Mouse (Mus musculus): ENCODE measurements around the gene Wdsub1.

Wdsub1 gene

DNA sequence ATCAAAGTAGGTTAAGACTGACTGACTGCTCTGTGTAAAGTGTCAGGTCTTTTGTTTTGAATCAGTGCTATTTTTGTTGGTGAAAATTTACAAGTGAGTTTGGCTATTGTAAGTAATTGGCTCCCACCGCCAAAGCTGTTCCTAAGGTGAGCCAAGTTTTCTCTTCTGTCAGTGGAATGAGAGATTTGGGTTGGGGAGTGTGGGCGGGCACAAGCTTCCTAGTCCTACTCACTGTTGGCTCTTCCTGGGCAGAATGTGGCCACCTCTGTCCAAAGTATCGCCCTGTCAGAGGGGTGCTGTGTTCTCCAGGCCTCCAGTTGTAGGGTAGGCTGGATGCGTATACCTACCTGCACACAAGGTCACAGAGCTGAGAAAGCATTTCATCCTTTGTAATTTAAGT lies 57.0 kb downstream of the Wdsub1 start:
- no peak for TF ChIP-seq GATA4 (IDR thresholded peaks at IDR 0.05; ENCODE audit: insufficient replicate concordance, low read length)

DNA sequence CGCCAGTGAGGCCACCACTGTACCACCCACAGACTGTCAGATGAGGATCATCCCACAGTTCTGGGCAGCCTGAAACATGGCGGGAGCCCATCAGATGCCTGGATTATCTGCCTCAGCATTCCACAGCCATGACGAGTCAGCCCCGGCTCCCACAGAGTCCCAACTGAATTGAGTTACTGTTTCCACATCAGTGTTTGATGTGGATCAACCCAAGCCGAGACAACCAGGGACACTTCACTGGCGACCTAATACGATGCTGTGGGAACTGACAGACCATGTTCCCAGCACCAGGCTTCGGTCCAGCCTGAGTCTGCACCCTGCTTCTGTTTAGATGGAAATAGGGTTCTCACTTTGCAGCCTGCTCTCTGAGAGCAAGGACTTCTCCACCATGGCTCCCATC lies 58.1 kb downstream of the Wdsub1 start:
- TF ChIP-seq GATA4 (IDR thresholded peaks at IDR 0.05; ENCODE audit: insufficient replicate concordance, low read length) = no peak

DNA sequence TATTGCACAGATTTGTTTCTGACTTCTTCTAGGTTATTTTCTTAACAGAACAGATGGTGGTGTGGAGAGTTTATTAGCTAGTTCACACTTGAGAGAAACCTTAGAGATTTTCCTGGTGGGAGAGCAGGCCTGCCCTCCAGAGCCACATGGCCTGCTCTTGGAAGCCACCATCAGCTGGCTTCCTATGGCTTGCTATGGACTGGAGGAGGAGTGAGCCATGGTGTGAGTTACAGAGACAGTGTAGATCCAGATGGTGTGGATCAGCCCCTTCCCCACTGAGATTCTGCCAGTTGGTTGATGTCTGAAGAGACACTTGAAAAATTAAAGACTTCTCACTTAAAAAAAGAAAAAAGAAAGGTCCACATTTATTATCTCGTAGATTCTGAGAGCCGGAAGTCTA lies 61.3 kb downstream of the Wdsub1 start:
- TF ChIP-seq GATA4 (IDR thresholded peaks at IDR 0.05; ENCODE audit: insufficient replicate concordance, low read length) = no peak

DNA sequence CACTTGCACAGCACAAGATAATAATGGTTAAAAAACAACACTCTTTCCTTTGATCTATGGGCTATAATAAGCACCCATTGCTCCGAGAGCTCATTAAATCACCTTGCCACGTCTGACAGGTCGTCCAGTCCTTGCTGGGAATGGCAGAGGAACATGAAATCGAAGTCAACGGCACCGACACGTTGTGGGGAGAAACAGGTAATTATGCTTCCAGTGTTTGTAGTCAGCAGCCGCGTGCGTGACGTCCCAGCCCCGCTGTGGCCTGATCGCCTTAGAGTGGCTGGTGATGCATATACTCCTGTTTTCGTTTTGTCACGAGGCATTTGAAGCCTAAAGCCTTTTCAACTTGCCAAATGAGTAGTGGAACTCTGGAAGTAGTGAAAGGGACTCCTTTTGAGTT lies 62.3 kb downstream of the Wdsub1 start:
- TF ChIP-seq GATA4 (IDR thresholded peaks at IDR 0.05; ENCODE audit: insufficient replicate concordance, low read length) = no peak

DNA sequence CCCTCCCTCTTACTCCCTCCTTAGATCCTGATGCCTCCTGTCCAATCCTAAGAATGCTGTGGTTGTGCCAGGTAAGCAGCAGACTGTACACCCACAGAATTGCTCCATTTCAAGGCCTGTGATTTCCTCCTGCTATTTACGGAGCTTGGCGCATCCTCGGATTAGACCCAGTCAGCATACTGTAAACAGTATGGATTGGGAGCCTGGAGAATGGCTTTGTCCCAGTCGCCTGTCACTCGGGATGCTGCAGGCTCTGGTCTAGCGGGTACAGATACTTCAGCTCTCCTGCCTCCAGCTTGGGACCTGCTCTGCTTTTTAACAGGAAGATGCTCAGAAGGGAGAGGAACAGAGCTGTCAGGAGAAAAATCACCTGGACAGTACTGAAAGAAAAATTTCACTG lies 63.0 kb downstream of the Wdsub1 start:
- no peak for TF ChIP-seq GATA4 (IDR thresholded peaks at IDR 0.05; ENCODE audit: insufficient replicate concordance, low read length)

DNA sequence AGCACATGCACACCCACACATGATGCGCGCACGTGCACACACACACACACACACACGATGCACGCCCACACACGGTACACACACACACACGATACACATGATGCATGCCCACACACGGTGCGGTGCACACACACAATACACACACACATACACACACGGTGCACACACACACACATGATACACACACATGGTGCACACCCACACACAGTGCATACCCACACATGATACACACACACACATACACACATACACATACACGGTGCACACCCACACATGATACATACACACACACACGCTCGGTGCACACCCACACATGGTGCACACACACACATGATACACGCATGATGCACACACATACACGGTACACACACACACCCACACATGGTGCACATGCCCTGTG lies 63.7 kb downstream of the Wdsub1 start:
- no peak for TF ChIP-seq GATA4 (IDR thresholded peaks at IDR 0.05; ENCODE audit: insufficient replicate concordance, low read length)

DNA sequence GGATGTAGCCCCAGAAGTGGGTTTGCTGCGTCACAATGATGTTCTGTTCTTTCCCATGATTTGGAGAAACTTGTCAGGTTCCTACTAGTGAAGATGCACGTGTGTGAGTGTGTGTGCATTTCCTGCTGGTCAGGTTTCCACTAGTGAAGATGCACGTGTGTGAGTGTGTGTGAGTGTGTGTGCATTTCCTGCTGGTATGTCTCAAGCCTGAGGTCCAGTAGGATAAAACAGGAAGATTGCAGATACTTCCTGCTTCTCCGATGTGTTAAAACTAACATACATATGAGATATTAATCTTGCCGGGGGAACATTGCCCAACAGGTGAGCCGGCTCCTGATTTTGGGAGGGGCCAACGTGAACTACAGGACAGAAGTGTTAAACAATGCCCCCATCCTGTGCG lies 67.4 kb downstream of the Wdsub1 start:
- TF ChIP-seq GATA4 (IDR thresholded peaks at IDR 0.05; ENCODE audit: insufficient replicate concordance, low read length) = no peak

DNA sequence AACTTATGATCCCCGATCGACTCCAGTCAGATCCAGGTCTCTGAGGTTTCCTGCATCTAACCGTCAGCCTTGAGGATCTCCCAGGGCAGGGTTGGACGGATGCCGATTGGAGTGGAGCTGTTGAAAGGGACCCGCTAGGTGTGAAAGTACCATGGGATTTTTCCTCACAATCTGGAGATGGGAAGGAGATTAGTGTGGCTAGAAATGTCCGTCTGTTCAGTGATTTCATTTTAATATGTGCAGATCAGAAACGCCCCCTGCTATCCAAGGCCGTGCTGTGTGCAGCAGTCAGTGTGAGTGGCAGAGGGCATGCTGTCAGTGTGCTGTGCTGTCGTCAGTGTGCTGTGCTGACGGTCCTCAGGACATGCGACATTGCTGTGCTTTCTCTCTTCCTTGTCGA lies 68.9 kb downstream of the Wdsub1 start:
- TF ChIP-seq GATA4 (IDR thresholded peaks at IDR 0.05; ENCODE audit: insufficient replicate concordance, low read length) = no peak

DNA sequence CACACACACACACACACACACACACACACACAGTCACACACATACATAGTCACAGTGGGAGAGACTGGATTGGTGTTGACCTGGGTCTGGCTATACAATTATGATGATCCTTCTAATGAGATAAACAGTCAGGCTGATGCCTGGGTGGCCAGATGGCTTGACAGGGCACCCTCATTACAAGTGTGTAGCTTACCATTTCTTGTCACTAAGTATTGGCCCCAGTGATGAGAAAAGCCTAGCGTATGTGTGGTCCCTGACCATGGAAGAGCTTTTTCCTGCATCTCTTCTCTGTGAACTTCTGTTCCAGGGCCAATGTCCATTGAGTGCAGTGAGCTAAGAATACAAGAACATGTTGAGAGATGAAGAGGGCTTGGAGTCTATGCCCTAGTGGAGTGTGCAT lies 69.8 kb downstream of the Wdsub1 start:
- no peak for TF ChIP-seq GATA4 (IDR thresholded peaks at IDR 0.05; ENCODE audit: insufficient replicate concordance, low read length)

DNA sequence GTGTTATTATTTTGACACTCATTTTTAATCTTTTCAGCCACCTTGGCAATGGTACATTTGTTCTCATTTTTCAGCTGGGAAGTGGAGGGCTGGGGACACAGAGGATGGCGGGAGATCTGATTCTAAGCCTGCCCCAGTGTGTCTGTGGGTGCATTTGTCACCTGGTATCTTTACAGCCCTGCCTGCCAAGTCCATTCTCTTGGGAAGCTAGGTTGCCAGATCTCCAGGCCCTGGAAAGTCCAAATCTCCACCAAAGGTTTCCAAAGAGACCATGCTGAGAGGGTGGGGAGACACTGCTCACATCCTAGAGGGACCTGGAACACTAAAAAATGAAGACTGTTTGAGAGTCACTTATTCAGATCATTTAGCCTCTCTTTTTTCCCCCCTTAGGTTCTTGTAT lies 71.1 kb downstream of the Wdsub1 start:
- TF ChIP-seq GATA4 (IDR thresholded peaks at IDR 0.05; ENCODE audit: insufficient replicate concordance, low read length) = no peak

DNA sequence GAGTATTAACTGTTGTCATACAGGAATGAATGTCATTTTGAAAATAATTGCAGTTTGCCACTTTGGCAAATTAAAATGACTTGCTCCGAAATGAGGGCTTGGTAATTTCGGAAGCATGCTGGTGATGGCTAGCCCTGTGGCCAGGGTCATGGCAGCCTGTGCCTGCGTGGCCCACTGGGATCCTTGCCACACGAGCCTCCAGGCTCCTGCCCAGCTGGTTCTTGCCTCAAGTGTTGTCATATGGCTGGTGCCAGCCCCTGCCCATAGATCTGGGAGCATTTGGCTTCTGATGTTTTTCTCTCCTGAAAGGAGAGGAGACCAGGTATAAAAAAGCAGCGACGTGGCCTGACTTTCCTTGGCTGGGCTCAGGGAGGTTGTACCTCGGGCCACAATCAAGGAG lies 72.4 kb downstream of the Wdsub1 start:
- TF ChIP-seq GATA4 (IDR thresholded peaks at IDR 0.05; ENCODE audit: insufficient replicate concordance, low read length) = no peak

DNA sequence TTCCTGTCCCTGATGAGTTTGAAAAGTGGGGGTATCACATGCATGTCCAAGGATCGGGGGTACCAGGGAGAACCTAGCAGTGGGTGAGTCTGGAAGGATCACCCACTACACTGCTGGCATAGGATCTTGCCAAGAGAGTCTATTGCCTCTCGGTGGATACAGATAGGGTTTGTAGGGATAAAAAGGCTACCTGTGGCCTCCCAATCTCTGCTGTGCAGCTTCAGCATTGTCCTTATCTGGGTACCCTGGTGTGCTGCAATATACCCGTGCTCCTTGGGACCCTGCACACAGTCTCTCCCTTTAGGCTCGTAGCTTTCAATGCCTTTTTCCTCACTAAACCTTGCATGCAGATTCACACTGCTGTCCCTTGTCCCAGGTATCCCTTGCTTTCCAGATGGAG lies 73.8 kb downstream of the Wdsub1 start:
- TF ChIP-seq GATA4 (IDR thresholded peaks at IDR 0.05; ENCODE audit: insufficient replicate concordance, low read length) = no peak

DNA sequence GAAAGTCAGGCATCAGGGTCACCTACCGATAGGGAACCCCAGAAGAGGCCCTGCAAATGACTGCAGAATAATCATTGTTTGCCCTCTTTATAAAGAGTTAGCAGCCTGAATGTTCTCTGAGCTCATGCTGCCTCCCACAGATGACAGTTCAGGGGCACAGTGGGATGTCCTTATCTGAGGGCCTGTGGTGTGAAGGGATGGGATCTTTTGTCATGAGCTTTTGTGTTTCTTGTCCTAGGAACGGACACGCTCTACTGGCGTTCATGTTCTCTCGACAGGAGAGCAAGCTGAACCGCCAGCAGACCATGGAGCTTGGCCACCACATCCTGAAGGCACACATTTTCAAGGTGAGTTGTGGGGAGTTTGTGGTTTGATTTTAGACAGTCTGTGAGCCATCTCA lies 76.4 kb downstream of the Wdsub1 start:
- no peak for TF ChIP-seq GATA4 (IDR thresholded peaks at IDR 0.05; ENCODE audit: insufficient replicate concordance, low read length)

DNA sequence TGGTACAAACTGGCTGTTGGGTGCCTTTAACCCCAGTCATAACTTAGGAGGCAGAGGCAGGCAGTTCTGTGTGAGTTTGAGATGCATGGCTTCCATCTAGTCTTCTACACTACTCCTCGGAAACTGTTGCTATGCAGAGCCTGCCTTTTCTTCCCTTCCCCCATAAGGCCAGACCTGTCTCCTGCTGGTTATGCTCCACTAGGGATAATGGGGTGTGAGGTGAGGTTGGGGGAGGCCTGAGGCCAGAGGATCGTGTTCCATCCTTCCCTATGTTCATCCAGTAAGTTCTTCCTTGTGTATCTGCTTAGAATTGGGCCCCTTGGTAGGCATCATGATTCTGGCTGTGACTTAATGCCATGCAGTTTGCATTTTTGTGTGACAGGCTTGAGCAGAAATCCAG lies 76.8 kb downstream of the Wdsub1 start:
- no peak for TF ChIP-seq GATA4 (IDR thresholded peaks at IDR 0.05; ENCODE audit: insufficient replicate concordance, low read length)

DNA sequence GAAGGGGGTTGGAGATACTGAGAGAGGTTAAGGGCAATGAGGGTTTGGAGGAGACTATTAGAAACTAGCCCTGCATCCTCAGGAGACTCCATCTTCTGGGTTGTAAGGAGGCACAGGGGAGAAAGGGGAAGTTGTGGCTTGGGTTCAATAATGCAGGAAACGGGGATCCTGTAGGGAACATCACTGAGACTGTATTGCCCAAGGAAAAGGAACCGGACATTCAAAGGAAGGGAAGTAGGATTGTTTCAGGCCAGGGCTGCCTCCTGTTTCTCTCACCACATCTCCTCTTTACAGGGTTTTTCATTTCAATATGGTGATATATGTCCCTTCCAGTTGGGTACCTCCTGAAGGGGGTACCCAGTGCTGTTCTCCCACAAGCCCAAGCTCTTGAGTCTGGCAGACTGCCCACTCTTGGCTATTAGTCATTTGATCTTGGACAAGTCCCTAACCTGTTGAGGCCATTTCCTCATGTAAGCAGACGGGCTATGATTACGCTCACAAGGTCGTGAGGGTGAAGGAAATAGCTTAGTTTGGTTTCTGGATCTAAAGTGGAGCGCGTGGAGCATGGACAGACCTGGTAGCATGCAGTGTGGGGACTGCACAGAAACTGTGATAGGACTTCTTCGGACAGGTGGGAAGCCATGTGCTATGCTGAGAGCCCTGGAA lies 79.5 kb downstream of the Wdsub1 start:
- no peak for TF ChIP-seq GATA4 (IDR thresholded peaks at IDR 0.05; ENCODE audit: insufficient replicate concordance, low read length)

Data from liver, adult (tissue).